Mouse (Mus musculus) ES-E14 (cell line): ENCODE measurements at regions not wholly inside any gene's neighbourhood (a gene's known extent, or its start where the extent isn't known, plus 50 kb on each side); places are given as distances from the start of the nearest gene placed in this dataset.

ENCODE experiments used
- CHD2 ChIP-seq: IDR thresholded peaks from 2 replicates; pipeline ENCODE4 v1.6.1; 2014; ENCODE audit warnings: mild to moderate bottlenecking, low read depth, low read length, inconsistent platforms
- HCFC1 ChIP-seq: IDR thresholded peaks from 2 replicates; pipeline ENCODE4 v1.6.1; 2012; ENCODE audit warnings: low read length, inconsistent platforms, borderline replicate concordance; ENCODE audit not compliant: insufficient read depth
- MAFK ChIP-seq: IDR thresholded peaks from 2 replicates; pipeline ENCODE4 v1.6.1; 2014; ENCODE audit warnings: mild to moderate bottlenecking, low read depth, low read length, inconsistent platforms; ENCODE audit not compliant: insufficient read depth
- ZC3H11A ChIP-seq: IDR thresholded peaks from 2 replicates; pipeline ENCODE4 v1.6.1; 2012; ENCODE audit warnings: low read depth, mild to moderate bottlenecking, inconsistent platforms, low read length, borderline replicate concordance
- ZNF384 ChIP-seq: IDR thresholded peaks from 2 replicates; pipeline ENCODE4 v1.6.1; 2012; ENCODE audit warnings: low read depth, low read length, inconsistent platforms

- TF ChIP-seq HCFC1 (no peak), MAFK (peak; percentile 11; the same call in 1 of the 2 replicates), ZNF384 (no peak), CHD2 (no peak), ZC3H11A (no peak)
These were observed 420.5 kb upstream of the Plxna2 start for GRCm38 (mm10) chr1:194197516-194197915.
